Mouse (Mus musculus) megakaryocyte progenitor cell, adult 5-6 weeks (primary cell): Measurements from ENCODE around the gene Bpi. TPM values are rescaled to one million over a fixed set of nuclear protein-coding genes. Genes with fewer than 3 reads are reported as not detected.

Experiments used
- ATAC-seq: replicated peaks from 2 replicates; pipeline ENCODE4 v1.8.0; 2016; ENCODE audit warnings: mild to moderate bottlenecking, moderate TSS enrichment, inconsistent platforms; ENCODE audit not compliant: poor library complexity
- total RNA-seq, 2 experiments: library from RNA; stranded (forward) in 1 of 2; stranded (reverse) in 1 of 2; fragments of 157-497, 149-512 nt in 1 of 2; fragments of 200-1000 nt in 1 of 2; gene quantifications; 2 replicates each; pipeline versions ENCODE4 v1.2.3 to v1.2.4; 2015 to 2017

Gene Bpi
- total RNA-seq (2015): 0.12 TPM in 1 of 2 replicates, not detected in the other
- not detected in 2 replicates for total RNA-seq (2017)

DNA sequence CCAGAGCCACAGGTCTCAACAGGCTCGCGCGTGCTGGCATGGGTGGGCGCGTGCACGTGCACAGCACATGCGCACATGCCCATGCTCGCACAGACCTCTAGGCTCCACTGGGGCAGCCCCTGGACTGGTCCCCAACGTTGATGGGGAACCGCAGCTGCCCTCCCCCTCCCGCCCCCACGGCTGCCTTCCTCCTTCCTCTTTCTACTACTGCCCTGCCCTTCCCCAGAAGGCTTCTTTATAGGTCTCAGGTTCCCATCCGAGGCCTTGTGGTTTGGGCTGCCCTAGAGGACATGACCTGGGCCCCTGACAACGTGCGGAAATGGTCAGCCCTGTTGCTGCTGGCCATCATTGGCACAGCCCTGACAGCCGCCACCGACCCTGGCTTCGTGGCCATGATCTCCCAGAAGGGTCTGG is at the start of gene Bpi:
Gene Bpi, plus strand, starts transcription at position 90 of the 414 bp plus-strand sequence.
- ATAC-seq: peak; percentile 75

DNA sequence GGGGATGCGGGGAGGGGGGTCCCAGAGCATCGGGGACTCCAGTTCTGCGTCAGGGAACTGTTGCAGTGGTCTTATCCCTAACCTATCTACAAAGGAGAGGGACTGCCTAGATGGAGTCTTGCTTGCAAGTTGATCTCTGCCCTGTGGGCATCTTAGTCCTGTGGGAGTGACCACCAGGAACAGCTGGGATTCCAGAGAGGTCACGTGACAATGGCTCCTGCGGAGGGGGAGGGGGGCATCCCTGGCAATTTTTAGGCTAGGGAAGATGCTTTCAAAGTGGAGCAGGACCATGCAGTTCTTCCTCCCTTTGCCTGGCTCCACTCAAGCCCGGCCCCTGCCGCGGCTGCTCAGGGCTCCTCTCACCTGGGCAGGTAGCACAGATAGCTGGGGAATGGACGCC is 48.1 kb upstream of the Bpi start:
- no peak for ATAC-seq

DNA sequence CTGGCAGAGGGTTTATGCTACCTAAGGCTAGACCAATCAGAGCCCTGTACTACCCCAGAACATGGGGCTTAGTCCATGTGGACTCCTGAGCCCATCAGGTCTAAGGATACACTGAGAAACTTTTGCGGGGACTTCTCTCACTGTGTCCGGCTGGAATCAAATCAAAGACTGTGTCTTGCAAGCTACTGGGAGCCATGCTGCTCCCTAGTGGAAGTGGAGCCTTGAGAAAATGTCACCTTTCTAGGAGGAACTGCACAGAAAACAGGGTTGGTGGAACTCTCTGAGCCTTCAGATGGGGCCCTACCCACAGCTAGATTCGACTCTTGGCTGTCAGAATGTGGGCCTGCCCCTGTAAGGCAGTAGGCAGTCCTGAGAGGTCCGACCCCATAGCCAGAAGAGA is 47.4 kb upstream of the Bpi start:
- no peak for ATAC-seq

DNA sequence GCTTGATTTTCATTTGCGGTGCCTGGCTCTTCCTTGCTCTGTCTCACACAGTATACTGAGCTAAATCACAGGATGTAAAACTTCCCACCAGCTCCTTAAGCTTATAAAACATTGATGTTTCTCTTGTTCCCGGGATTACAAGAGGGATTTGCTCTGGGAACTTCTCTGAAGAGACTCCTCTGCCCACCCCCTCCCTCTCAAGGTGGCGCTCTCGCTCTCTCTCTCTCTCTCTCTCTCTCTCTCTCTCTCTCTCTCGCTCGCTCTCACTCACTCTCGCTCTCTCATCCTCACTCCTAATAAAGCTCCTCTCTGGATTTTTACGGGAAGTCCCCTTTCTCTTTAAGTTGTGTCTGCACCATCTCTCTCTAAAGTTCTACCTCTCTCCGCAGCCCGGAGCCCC is 46.9 kb upstream of the Bpi start:
- no peak for ATAC-seq

DNA sequence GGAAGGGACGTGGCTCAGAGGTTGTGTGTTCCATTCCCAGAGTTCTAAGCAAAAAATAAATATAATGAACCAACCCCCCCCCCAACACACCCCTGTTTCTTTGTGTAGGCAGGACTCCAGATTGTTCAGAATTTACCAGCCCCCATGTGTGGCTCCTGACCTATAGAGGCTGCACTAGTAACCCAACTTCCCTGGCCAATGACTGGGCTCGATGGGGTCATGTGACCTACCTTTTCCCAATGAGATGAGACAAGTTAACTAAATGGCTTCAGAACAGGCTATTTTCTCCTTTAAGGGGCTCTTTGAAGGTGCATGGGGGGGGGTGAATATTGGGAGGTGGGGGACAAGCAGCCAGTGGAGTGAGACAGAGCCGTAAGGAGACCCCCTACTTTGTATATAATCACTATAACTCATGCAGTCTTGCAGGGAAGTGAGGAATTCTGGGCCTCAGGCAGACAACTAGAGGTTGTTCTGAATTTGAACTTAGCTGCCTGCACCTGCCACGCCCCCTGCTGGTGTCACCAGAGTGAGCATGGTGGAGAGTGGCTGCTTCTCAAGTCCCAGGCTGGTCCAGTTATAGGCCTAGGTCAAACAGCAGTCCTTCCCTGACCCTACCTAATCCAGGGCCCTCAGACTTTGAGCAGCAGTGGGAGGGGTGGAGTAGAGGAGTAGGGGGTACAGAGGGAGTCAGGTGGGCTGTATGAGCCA is 46.0 kb upstream of the Bpi start:
- peak; percentile 43 for ATAC-seq

DNA sequence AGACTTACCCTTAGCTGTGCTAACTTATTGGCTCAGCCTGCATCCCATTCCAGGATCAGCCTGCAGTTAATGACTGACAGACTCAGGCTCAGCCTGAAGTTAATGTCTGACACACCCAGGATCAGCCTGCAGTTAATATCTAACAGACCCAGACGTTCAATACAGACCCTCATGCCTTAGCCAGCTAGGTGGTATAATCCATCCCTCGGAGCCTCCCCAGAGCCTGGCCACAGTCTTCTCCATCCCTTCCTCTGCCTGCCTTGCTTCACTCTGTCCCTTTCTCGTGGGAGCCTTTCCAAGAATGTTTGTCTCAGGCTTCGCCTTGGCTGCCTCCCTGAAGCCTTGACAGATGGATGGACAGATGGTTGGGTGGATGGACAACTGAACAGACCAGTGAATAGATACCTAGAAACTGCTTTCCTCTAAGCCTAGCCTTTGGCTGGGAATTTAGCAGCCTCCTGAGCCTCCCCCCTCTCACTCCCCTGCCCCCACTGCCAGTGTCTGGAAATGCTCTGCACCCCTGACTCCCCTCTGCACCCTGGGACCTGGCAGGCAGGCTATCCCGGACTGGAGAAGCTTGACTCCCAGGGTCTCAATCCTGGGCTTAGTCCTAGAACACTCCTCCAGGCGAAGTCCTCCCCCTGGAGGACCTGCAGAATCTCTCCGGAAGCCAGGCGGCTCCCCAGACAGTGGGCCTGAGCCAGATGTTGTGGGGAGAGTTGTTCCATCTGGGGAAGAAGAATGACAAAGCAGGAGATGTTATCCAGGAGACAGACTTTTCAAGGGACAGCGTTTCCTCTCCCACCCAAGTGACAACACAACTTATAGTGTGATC is 42.4 kb upstream of the Bpi start:
- no peak for ATAC-seq

DNA sequence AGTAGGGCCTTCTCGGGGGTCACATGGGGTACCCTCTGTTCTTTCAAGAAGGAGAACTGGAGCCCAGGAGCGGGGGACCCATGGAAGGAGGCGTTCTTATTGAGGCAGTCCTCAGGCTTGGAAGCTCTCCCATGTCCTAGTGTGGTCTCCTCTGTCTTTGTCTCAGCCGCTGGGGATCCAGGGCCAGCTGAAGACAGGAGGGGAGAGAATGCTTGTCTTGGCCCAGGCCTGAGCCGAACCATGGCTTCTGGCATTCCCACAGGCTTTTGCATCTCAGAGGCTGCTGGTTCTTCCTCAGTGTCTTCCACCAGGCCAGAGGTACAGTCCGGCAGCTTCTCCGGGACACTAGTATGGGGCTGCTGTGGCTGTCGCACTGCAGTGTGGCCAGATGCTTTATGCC is 41.4 kb upstream of the Bpi start:
- no peak for ATAC-seq

DNA sequence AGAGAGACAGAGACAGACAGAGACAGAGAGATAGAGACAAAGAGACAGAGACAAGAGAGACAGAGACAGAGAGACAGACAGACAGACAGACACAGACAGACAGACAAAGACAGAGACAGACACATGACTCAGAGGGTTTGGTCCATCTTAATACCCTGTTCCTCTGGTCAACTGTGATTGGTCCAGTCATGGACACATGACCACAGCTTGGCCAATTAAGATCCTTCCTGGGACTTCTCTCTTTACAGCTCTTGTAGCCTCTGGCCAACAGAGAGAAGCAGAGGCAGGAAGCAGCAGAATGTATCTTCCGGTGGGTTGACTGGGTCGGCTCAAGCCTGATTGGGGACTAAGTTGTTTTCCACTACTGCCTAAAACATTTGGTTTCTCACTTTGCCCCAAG is 38.3 kb upstream of the Bpi start:
- ATAC-seq: no peak

DNA sequence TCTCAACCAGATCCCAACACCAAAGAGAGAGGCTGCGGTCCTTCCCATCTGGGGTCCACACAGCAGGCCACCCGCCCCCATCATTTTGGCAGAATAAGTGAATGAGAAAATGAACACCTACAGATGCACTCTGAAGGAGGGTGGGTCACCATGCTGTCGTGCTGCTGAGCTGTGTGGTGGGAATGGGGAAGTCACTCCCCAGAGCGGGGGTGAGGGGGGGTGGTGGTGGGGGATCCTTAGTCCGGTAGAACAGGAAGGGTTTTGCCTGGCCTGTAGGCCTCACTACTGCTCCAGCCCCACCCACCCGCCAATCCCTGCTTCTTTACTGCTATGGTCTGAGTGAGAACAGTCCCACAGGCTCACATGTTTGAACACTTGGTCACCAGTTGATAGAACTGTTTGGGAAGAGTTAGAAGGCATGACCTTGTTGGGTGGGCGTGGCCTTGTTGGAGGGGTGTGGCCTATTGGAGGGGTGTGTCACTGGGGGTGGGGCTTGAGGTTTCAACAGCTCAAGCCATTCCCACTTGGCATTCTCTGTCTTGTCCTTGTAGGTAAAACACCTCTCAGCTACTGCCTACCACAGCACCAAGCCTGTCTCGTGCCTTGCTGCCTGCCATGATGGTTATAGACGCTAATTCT is 36.3 kb upstream of the Bpi start:
- peak; percentile 85 for ATAC-seq

DNA sequence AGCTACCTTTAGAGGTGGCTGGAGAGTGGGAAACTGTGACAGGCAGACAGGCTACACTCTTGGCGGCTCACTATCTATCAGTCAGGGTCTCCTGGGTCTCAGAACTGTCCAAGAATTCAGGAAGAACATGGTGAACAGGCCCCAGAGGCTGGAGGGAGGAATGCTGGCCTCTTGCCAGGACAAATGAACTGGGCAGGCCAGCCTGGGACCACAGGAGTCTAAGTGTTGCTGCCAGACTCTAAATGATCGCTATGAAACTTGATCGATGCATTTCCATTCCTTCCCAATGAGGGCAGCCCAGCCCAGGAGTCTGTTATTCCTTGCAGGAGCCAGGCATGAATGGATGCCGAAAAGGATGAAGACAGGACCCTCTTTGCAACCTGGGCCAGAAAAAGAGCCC is 35.2 kb upstream of the Bpi start:
- no peak for ATAC-seq

DNA sequence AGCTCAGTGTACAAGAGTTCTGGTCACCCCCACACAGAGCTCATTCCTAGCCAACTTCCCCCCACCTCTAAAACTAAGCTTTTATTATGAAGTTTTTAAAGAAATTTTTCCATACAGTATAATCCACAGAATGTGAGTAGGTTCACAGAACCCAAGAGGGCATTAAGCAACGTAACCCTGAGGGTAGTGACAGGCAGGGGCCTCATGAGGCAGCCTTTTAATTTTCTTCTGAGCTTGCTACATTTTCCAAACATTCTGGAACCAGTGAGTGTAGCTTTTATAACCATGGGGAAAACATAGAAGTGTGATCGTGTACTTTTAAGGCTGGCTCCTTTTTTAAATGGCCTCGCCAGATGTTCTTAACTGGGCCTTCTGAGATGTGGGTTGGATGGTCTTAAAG is 34.4 kb upstream of the Bpi start:
- no peak for ATAC-seq

DNA sequence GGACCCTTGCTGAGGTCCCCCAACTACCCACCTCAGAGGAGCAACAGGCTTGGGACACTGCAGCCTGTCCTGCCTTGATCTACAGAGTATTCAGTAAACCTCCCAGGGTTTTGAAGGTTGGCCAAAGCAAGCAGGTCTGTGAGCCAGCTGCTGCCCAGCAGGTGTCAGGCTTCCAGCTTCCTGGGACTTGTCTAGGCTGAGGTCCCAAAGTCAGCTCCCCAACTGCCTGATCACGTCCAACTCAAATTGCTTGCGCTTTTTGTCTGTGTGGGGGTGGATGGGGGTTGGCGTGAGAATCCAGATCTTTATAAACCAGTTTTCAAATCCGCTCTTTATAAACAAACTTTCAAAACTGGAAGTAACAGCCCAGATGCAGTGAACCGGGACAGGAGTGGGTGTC is 32.6 kb upstream of the Bpi start:
- ATAC-seq: no peak

DNA sequence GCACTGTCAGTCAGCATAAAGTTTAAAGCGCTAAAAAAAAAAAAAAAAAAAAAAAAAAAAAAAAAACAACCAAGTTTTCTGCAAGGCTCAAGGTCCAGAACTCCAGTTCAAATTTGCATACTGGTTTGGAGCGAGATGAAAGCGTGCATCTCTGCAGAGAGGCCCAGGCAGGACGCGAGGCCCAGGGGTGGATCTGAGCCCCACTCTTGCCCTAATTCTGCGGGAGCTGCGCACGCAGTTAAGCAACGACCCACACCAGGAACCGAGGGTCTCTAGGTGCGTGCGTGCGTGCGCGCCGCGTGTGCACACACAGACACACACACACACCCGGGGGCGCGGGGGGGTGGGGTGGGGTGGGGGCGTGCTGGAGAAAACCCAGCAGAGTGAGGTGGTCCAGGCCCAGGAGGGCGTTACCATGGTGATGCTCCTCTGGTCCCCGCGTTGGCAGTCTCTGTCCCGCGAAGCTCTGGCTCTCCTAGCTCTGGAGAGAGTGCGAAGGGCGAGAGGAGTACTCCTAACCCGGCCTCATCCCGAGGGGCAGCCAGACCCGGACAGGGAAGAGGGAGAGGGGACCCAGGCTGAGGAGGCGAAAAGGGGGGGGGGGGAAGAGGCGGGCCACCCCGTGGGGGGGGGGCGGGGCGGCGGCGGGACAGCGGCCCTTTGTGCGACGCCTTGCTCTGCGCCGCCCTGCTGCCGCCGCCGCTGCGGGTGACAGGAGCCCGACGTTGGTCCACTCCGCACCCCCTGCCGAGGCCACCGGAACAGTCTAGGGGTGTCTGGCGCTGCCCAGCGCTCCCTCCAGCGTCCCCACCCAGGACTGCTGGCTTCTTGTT is 29.0 kb upstream of the Bpi start, which contains the start of gene D630003M21Rik:
Gene D630003M21Rik, minus strand, starts transcription at position 553 of the 833 bp plus-strand sequence.
- ATAC-seq: peak; percentile 40; the same call in 1 of the 2 replicates

DNA sequence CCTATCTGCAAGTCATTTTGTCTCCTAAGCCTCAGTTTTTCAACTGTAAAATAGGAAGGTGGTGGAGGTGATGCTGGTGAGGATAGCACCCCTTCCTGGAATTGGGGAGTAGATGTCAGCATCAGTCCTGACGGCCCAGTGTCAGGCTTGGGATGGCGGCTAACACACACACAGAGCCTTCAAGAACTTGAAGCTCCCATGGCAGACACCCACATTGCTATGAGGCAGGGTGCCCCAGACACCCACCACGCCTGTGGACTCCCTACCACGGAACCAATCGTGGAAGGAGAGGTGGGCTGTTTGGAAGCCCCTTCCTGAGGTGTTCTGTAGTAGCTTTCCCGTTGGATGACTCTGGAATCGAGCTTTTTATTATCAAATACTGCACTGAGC is 28.4 kb upstream of the Bpi start:
- ATAC-seq: no peak

DNA sequence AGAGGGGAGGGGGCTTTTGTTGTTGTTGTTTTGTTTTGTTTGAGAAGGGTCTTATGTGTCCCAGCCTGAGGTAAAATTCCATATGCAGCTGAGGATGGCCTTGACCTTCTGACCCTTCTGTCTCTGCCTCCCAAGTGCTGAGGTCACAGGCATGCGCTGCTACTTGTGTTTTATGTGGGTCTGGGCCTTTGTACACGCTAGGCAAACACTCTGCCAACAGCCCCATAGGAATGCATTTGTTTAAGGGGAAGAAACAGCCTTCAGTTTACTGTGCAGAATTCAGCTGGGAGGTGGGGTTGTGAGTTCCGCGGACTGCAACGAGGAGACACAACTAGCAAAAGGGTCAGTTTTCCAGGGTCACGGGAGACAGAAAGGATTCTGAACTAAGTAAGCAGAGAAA is 27.3 kb upstream of the Bpi start:
- ATAC-seq: no peak

DNA sequence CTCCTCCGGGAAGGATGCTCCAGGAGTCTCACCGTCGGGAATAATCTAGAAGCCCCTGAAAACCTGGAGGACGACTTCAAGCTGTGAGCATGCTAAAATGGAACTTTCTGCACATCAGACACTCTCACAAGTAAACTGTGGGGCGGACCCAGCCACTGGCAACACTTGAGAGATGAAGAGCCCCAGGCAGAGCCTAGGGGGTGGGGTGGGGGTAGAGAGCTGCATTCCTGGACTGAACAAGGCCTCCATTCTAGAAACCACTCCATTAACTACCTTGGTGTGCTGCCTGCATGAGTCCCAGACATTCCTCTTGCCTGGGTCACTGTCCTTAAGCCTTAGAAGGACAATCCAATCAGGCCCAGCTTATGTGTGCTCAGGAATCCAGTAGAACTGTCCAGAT is 26.8 kb upstream of the Bpi start:
- ATAC-seq: no peak

DNA sequence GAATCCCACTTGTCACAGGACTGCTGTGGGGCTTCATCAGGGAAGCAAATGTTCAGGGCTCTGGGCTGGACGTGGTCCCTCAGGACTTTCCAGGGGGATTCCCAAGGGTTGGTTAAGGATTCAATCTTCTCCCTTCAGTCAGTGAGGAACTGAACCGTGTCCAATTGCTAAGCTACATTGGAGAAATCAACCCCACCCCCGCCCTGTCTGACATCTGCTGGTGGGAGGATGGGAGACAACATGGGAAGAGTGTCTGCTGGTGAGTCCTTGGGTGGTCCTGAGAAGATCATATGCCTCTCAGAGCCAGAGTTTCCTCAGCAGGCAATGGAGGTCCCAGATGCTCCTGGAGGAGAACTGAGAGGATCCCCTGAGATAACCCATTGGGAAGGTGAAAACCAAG is 25.5 kb upstream of the Bpi start:
- no peak for ATAC-seq

DNA sequence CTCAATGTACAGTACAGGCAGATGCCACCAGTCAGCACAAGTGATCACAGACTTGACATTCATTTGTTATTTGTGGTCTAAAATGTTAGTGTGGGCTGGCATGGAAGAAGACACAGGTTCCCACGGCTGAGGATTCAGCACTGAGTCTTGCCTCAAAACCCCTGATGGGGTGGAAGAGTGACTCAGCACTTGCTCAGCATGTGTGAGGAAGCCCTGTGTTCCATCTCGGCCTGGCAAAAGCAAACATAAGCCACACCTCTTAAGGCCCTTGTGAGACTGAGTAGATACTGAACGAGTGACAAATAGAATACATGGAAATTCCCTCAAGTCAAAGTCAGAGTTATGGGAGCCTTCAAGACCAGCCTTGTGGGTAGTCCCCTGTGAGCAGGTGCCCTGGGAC is 24.8 kb upstream of the Bpi start:
- ATAC-seq: peak; percentile 54; the same call in 1 of the 2 replicates

DNA sequence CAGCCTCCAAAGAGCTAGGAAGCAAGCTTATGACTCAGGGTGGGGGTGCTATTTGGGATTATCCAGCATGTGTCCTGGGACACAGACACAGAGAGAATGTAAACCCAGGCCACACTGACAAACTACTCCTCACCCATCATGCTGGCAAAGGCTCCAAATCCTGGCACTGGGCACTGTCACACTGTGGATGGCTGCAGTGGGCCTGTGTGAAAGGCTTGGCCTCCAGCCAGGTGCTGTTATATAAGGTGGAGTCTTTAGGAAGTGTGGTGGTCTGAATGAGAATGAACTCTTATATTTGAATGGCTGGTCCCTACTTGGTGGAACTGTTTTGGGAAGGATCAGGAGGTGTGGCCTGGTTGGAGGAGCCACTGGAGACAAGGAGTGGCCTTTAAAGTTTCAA is 21.2 kb upstream of the Bpi start:
- no peak for ATAC-seq

DNA sequence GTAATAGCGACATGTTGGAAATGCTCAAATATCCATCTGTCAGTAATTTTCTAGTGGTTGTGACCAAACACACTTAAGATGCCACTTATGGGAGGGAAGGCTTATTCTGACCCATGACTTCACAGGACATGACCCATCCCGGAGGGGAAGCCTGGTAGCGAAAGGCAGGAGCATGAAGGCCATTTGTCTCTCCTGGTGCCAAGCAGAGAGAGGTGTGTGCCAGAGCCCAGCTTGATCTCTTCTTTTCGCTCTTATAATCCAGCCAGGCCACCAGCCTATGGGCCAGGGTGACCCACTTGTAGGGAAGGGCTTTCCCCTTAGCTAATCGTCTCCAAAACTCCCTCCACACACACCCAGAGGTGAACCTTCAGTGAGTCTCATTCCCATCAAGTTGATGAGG is 19.8 kb upstream of the Bpi start:
- ATAC-seq: no peak
